Mouse (Mus musculus) heart, embryonic 10.5 days (tissue): ENCODE measurements around the gene Trak2. TPM values are rescaled to one million over a fixed set of nuclear protein-coding genes. Genes with fewer than 3 reads are reported as not detected.
"Not testable (repeated sequence)": the region's sequence is repeated elsewhere in the genome, so short reads cannot be mapped to it uniquely, and the experiment has no call there.

ENCODE experiments used
- DNase-seq: peaks from one replicate; pipeline ENCODE4 v3.0.0-alpha.2; 2017; ENCODE audit warnings: low spot score
- H3K27ac ChIP-seq: fragments of 300-500 bp; sonication (generic); 2 replicates; pipeline ENCODE4 v1.5.1; 2016; ENCODE audit warnings: mild to moderate bottlenecking
- H3K27me3 ChIP-seq: fragments of 300-500 bp; sonication (generic); 2 replicates; pipeline ENCODE4 v1.6.1; 2016; ENCODE audit warnings: mild to moderate bottlenecking; ENCODE audit not compliant: poor library complexity, insufficient read depth, severe bottlenecking
- H3K36me3 ChIP-seq: fragments of 300-500 bp; sonication (generic); 2 replicates; pipeline ENCODE4 v1.6.1; 2016; ENCODE audit warnings: mild to moderate bottlenecking, moderate library complexity
- H3K4me1 ChIP-seq: fragments of 300-500 bp; sonication (generic); 2 replicates; pipeline ENCODE4 v1.6.1; 2016; ENCODE audit warnings: mild to moderate bottlenecking
- H3K4me3 ChIP-seq: fragments of 300-500 bp; sonication (generic); 2 replicates; pipeline ENCODE4 v1.5.1; 2016; ENCODE audit warnings: mild to moderate bottlenecking, moderate library complexity
- H3K9me3 ChIP-seq: fragments of 300-500 bp; sonication (generic); 2 replicates; pipeline ENCODE4 v1.6.1; 2016; ENCODE audit warnings: mild to moderate bottlenecking, moderate library complexity
- WGBS: fragments of 180-500 bp; shearing (Covaris S2); methylation state at CpG from one replicate; pipeline ENCODE4 v1.1.7; 2016; 5-methylcytosine and 5-hydroxymethylcytosine counted together
- polyA plus RNA-seq: library from polyadenylated mRNA; unstranded; fragments of >200 nt; fragmentation: Nextera tagmentation; extraction: Ambion mirVana; gene quantifications from 2 replicates; pipeline ENCODE4 v1.2.1, GENCODE M21; 2016

Trak2 gene
- polyA plus RNA-seq, 1 experiment from 2014 or later = 19.6 TPM

DNA sequence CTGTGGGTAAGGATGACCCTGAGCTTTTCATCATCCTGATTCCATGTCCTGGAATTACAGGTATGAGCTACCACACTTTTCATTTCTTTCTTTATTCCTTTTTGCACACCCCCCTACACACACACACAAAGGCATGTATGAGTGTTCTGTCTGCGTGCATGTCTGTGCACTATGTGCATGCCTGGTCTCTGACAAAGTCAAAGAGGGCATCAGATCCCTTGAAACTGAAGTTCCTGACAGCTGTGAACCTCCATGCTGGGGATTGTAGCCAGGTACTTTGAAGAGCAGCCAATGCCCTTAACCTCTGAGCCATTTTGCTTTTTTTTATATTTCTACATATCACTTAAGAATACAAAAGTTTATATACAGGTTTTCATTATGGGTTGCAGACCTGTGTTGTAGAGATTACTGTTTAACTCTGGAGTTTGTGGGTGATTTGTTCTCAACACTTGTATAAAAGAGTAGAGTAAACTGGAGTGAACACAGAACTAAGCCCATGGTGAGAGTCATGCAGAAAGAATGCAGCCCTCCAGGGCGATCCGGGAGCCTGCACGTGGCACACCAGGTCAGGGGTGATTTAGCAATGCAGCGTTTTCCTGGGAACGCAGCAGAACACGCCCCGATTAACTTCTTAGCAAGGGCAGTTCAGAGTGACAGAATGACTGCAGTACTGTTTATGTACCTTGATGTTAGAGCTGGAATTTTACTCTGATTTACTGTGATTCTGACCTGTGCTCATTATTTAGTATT is 22.2 kb downstream of the Trak2 start:
- Histone ChIP-seq H3K4me3 (no peak overlapping the region), H3K9me3 (no peaks in the 10 kb centered on the region), H3K36me3 (peaks cover 4% of the 10 kb centered on the region), H3K4me1 (peaks cover 64% of the 10 kb centered on the region), H3K27me3 (no peaks in the 10 kb centered on the region), H3K27ac (peak overlapping the region; percentile 83)
- peak; percentile 77 for DNase-seq
- WGBS = 20% methylated on average over 8 of the region's 8 CpGs

DNA sequence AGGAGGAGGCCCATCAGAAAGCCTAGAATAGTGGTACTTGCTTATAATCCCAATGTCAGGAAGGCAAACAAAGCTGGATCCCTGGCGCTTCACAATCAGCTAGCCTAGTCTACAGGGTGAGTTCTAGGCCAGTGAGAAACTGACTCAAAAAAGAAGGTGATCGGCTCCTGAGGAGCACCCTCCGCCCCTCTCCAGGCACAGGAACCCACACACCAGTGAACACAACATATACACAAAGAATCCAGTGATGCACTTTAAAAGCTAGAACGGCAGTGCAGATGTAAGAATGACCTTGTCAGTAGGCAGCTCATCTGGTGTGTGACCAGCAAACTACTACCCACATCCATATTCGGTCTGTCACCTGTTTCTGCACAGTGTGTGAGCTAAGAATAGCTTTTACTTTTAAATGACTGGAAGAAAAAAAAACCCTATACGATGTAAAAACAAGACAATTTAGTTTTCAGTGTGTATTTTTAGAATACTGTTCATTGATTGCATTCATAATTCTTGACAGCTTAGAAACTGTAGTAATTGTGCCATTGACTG is 23.6 kb downstream of the Trak2 start:
- H3K4me1 ChIP-seq = peaks cover 52% of the 10 kb centered on the region
- H3K27ac ChIP-seq = peak overlapping the region; percentile 83
- no peak overlapping the region for H3K4me3 ChIP-seq
- DNase-seq = peak; percentile 63
- no peaks in the 10 kb centered on the region for H3K9me3 ChIP-seq
- 75% methylated on average over 6 of the region's 6 CpGs for WGBS
- H3K27me3 ChIP-seq = no peaks in the 10 kb centered on the region
- peaks cover 18% of the 10 kb centered on the region for H3K36me3 ChIP-seq

DNA sequence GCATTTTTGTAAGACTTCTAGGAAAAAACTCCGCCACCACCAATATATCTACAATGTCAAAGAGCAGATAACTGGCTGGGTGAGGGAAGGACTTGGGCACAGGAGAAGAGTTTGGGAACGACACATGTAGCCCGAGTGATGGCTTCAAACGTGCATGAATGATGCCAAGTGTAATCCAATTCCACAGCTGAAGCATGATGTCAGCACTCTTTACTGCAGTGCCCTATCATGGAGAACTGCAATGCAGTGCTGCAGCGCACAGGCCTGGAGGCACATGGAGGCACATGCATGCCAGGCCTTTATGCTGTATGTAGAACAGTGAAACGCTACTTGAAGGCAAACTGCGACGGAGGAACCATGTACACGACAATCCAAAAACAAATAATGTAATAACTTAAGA is 26.5 kb downstream of the Trak2 start:
- Histone ChIP-seq H3K27me3 (no peaks in the 10 kb centered on the region), H3K9me3 (no peaks in the 10 kb centered on the region), H3K36me3 (peaks cover 23% of the 10 kb centered on the region), H3K27ac (no peak overlapping the region), H3K4me3 (no peak overlapping the region), H3K4me1 (peaks cover 23% of the 10 kb centered on the region)
- 90% methylated on average over 9 of the region's 9 CpGs for WGBS
- no peak for DNase-seq

DNA sequence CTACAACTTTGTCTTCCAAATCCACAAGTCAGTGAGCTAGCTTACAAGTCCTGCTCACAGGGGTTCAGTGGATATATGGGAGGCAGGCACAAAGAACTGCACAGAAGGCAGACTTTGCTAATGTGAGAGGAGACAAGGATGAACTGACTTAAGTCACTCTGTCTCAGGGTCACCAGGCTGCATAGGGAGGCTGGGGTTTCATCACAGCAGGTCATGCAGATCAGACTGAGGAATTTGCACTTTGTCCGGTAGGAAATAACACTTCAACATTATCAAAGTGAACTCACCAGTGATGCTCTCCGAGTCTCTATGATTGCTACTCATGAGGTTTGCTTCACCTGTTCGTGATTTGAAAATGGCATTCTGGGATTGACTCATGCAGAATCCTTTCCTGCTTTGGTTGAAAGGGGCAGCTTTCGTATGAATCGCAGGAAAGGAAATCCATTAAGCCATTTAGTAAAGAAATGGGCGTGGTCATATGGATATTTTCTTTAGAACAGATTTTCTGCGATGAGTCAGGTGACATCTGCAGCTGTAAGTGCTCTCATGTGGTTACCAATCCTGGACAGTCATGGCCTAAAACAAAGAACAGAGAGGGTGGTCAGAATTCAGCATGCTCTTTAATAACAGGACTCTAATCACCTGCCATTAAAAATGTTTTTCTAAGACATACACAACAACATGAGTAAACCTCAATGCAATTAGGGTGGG is 27.1 kb downstream of the Trak2 start:
- WGBS = 92% methylated on average over 7 of the region's 7 CpGs
- no peaks in the 10 kb centered on the region for H3K9me3 ChIP-seq
- H3K27ac ChIP-seq = no peak overlapping the region

DNA sequence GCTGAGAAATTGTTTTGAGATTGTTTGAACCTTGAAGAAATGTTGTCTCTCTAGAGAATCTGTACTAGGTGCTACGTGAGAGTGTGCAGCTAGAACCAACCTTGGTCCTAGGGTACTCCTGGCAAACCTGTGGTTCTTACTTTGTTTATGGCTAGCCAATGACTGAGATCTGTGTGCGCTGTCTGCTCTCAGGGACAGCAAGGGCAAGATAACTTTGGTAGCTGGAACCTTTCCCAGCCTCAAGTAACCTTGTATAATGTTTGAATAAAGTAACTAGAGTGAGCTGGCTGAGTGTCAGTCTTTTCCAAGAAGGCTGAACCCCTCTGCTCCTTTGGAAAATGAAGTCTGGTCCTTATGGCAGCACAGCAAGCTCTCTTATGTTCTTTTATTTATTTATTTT is 27.7 kb downstream of the Trak2 start:
- WGBS = 97% methylated on average over 2 of the region's 2 CpGs
- H3K27me3 ChIP-seq = no peaks in the 10 kb centered on the region
- H3K4me1 ChIP-seq = peaks cover 11% of the 10 kb centered on the region; the same call in 1 of the 2 replicates
- H3K9me3 ChIP-seq = no peaks in the 10 kb centered on the region
- H3K27ac ChIP-seq = no peak overlapping the region
- no peak overlapping the region for H3K4me3 ChIP-seq
- peak; percentile 38 for DNase-seq
- H3K36me3 ChIP-seq = peaks cover 25% of the 10 kb centered on the region

More for the DNA sequence above, 27.1 kb downstream of the Trak2 start:
- Histone ChIP-seq H3K36me3 (peaks cover 23% of the 10 kb centered on the region), H3K4me1 (peaks cover 16% of the 10 kb centered on the region), H3K4me3 (no peak overlapping the region), H3K27me3 (no peaks in the 10 kb centered on the region)
- DNase-seq = no peak

DNA sequence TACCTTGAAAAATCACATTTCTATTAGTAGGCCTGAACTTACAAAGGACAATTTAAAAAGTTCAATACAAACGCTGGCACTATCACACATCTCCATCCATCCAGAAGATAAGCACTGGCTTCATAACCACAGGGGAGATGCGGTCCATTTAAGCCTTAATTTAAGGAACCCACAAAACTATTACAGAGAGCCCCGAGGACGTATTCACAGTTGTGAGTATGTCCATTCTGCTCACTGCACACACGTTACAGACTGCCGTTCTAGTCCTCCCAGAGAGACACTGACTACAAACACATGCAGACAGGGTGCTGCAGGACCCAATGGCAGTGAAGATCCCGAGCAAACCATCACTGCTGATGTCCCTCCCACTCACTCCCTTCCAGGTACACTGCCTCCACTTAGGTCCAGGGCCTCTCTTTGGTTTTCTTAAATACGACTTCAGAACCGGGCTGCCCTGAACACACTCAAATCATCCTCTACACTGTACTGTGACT is 35.6 kb downstream of the Trak2 start:
- 94% methylated on average over 9 of the region's 9 CpGs for WGBS
- no peaks in the 10 kb centered on the region for H3K9me3 ChIP-seq
- H3K4me3 ChIP-seq = no peak overlapping the region
- 0 out of 2 replicates have a peak, but pooled peaks cover 3% of the 10 kb centered on the region for H3K4me1 ChIP-seq
- no peak for DNase-seq
- no peaks in the 10 kb centered on the region for H3K27me3 ChIP-seq
- no peak overlapping the region for H3K27ac ChIP-seq
- H3K36me3 ChIP-seq = peaks cover 21% of the 10 kb centered on the region

DNA sequence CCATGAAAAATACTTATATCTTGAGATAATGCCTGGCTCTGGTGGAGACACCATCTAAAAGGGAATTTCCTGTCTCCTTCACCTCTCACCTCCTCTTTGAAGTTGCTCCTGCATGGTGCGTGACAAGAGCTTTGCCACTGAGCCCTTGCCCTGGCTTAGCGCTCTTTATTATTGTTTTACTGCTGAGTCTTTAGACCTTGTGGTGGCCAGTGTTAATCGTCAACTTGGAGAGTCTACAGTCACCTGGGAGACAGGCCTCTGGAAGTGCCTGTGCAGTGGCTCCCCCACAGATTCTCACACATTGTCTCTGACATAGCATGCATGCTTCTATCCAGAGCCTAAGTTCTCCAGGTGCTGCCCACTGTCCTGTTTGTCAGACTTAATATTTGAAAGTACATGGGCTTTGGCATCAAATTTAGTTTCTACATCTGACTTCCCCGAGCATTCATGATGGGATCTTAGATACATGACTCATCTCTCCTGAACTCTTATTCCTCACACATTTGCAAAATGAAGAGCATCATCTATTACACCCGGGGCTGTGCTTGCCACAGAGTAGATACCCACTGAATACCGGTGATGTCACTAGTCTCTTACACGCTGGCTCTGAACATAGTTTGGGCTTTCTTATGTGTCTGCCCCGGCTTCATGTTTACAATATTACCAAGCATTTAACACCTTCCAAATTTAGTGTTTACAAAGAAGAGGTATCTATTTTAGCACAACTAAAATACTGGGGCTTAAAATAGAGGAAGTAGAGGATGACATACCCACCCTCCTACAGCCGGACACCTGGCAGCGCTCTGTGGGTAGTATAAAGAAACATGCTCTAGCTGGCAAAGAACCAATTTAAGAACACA is 36.3 kb downstream of the Trak2 start:
- H3K4me3 ChIP-seq = no peak overlapping the region
- no peaks in the 10 kb centered on the region for H3K9me3 ChIP-seq
- no peak overlapping the region for H3K27ac ChIP-seq
- WGBS = 90% methylated on average over 10 of the region's 10 CpGs
- 0 out of 2 replicates have a peak, but pooled peaks cover 3% of the 10 kb centered on the region for H3K4me1 ChIP-seq
- H3K27me3 ChIP-seq = no peaks in the 10 kb centered on the region
- peaks cover 21% of the 10 kb centered on the region for H3K36me3 ChIP-seq
- no peak for DNase-seq

DNA sequence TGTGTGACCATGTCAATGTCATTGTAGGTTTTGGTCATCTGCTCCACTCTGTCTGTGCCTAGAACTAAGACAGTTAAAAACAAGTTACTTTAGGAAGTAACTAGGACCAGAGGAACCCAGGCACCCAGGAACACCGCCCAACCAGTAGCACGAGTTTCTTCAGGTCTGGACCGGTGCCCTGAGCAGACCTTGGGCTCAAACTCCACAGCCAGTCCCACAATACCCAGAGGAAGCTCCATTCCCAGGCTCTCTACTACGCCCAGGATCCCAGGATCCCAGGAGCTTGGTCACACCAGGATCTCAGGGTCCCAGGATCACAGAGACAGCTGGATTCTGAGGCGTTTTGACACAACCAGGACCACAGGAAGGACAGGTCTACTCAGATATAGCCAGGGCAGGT is 46.6 kb downstream of the Trak2 start:
- no peak for DNase-seq
- no peaks in the 10 kb centered on the region for H3K4me1 ChIP-seq
- peaks cover 34% of the 10 kb centered on the region for H3K36me3 ChIP-seq
- no peaks in the 10 kb centered on the region for H3K9me3 ChIP-seq
- whole genome bisulfite sequencing = 93% methylated on average over 5 of the region's 5 CpGs
- H3K27me3 ChIP-seq = no peaks in the 10 kb centered on the region
- no peak overlapping the region for H3K4me3 ChIP-seq
- H3K27ac ChIP-seq = no peak overlapping the region

DNA sequence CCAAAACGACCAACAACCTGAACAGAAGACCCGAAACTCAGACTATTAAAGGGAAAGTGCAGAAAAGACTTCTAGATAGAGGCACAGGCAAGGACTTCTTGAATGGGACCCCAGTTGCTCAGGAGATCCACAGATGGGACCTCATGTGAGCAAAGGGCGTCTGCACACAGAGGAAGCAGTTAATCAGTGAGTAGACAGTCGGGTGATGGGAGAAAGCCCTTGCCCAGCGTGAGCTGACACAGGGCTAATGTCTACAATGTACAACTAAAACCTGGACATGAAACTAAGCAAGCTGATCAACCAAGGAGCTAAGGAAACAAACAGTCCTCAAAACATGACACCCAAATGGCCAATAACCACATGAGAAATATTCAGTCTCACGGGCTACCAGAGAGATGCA is 55.7 kb downstream of the Trak2 start:
- H3K27me3 ChIP-seq = no peaks in the 10 kb centered on the region
- DNase-seq = no peak
- H3K9me3 ChIP-seq = no peaks in the 10 kb centered on the region
- H3K27ac ChIP-seq = no peak overlapping the region
- H3K4me3 ChIP-seq = no peak overlapping the region
- H3K36me3 ChIP-seq = peaks cover 95% of the 10 kb centered on the region
- 89% methylated on average over 6 of the region's 6 CpGs for WGBS
- no peaks in the 10 kb centered on the region for H3K4me1 ChIP-seq

DNA sequence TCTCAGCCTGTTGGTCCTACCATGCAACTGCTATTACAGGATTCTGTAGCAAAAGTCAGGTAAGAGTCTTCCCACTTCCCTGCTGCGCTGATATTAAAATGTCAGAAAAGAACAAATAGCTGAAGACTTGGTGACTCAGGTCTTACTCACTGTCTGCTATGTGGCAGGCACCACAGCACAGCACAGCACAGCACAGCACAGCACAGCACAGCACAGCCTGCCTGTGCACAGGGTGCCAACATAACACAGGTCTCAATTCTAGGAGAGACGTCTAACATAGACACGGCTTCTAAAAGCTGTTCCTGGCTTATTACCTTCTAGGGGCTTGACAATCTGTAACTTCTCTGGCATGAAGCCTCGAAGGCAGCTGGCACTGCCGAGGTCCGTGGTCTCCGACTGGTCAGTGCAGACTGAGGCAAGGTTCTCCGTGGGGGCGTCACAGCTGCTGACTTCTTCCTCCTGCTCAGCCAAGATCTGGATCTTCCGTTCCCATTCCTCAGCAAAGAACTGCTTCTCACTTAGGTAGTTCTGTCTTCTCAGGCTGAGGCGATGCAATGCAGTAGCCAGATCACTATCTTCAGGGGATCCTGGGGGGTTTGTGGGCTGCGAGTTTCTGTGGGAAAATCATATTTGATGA is 63.5 kb downstream of the Trak2 start:
- H3K9me3 ChIP-seq = no peaks in the 10 kb centered on the region
- 92% methylated on average over 12 of the region's 12 CpGs for WGBS
- no peak overlapping the region for H3K4me3 ChIP-seq
- DNase-seq = no peak
- no peak overlapping the region for H3K27ac ChIP-seq
- no peaks in the 10 kb centered on the region for H3K27me3 ChIP-seq
- H3K4me1 ChIP-seq = no peaks in the 10 kb centered on the region
- H3K36me3 ChIP-seq = peaks cover 97% of the 10 kb centered on the region

DNA sequence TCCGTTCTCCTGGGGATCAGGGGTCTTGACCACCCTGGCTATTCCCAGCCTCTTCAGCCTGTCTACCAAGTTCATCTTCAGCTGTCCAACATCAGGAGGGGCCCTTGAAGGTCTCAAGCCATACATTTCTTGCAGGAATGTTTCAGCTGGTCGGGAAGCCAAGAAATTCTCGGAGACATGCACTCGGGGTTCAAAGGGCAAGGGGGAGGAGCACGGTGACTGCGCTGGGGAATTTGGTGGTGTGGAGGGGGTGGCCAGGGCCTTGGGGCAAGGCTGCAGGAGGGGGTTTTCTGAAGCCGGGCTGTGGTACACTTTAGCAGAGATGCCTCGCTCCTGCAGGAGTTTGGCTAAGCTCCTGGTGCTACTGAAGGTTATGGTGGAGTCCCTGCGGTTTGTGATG is 69.5 kb downstream of the Trak2 start:
- no peak overlapping the region for H3K27ac ChIP-seq
- no peaks in the 10 kb centered on the region for H3K9me3 ChIP-seq
- WGBS = 84% methylated on average over 9 of the region's 9 CpGs
- no peaks in the 10 kb centered on the region for H3K27me3 ChIP-seq
- no peak for DNase-seq
- H3K36me3 ChIP-seq = peaks cover 76% of the 10 kb centered on the region
- H3K4me1 ChIP-seq = no peaks in the 10 kb centered on the region
- no peak overlapping the region for H3K4me3 ChIP-seq

DNA sequence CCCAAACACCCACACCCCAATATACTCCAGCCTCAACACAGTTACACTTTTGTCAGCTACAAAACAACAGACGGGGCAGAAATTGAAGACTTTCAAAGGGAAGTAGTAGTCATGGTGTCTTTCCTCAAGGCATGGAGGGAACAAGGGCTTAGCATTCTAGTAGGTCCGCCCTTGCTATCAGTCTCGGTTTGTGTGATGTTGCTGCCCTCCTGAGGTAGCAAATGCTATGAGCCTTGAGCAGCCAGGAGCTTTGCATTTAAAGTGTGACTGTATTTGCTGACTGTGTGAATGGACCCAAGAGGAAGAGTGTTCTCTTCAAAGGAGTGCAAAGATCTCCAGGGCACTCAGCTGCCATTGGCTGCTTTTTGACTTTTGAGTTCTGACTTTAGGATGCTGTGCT is 75.7 kb downstream of the Trak2 start:
- peaks cover 23% of the 10 kb centered on the region for H3K36me3 ChIP-seq
- not testable (repeated sequence) for H3K4me1 ChIP-seq, H3K27me3 ChIP-seq, H3K9me3 ChIP-seq, DNase-seq, H3K4me3 ChIP-seq, H3K27ac ChIP-seq
- 21% methylated on average over 3 of the region's 3 CpGs for WGBS
